Mouse (Mus musculus) liver, embryonic 15.5 days (tissue): ENCODE results near the gene Ghrl. TPM values are rescaled to one million over a fixed set of nuclear protein-coding genes. Genes with fewer than 3 reads are reported as not detected.
"Not testable (repeated sequence)": the region's sequence is repeated elsewhere in the genome, so short reads cannot be mapped to it uniquely, and the experiment has no call there.

Source experiments
- ATAC-seq: fragments of 200-750 bp; cut with Nextera tagmentation; 2 replicates; pipeline ENCODE4 v1.8.0; 2017; ENCODE audit warnings: moderate number of reproducible peaks, mild to moderate bottlenecking, moderate library complexity; ENCODE audit not compliant: insufficient read depth
- H3K27ac ChIP-seq: fragments of 300-500 bp; sonication (generic); replicated peaks from 2 replicates; pipeline ENCODE4 v1.5.1; 2015; ENCODE audit warnings: mild to moderate bottlenecking, inconsistent platforms
- H3K27me3 ChIP-seq: fragments of 300-500 bp; sonication (generic); 2 replicates; pipeline ENCODE4 v1.6.1; 2015; ENCODE audit warnings: mild to moderate bottlenecking, inconsistent platforms
- H3K36me3 ChIP-seq: fragments of 300-500 bp; sonication (generic); replicated peaks from 2 replicates; pipeline ENCODE4 v1.6.1; 2015; ENCODE audit warnings: moderate library complexity, mild to moderate bottlenecking, inconsistent platforms
- H3K4me1 ChIP-seq: fragments of 300-500 bp; sonication (generic); replicated peaks from 2 replicates; pipeline ENCODE4 v1.6.1; 2015; ENCODE audit warnings: inconsistent platforms
- H3K4me2 ChIP-seq: fragments of 300-500 bp; sonication (generic); 2 replicates; pipeline ENCODE4 v1.6.1; 2015; ENCODE audit warnings: moderate library complexity, mild to moderate bottlenecking, inconsistent platforms
- H3K4me3 ChIP-seq: fragments of 300-500 bp; sonication (generic); replicated peaks from 2 replicates; pipeline ENCODE4 v1.5.1; 2015; ENCODE audit warnings: mild to moderate bottlenecking, inconsistent platforms
- H3K9ac ChIP-seq: fragments of 300-500 bp; sonication (generic); 2 replicates; pipeline ENCODE4 v1.6.1; 2015; ENCODE audit warnings: moderate library complexity, mild to moderate bottlenecking, inconsistent platforms
- H3K9me3 ChIP-seq: fragments of 300-500 bp; sonication (generic); replicated peaks from 2 replicates; pipeline ENCODE4 v1.6.1; 2016; ENCODE audit warnings: inconsistent platforms
- WGBS: fragments of 180-500 bp; shearing (Covaris S2); methylation state at CpG from one replicate; pipeline ENCODE4 v1.1.7; 2015; ENCODE audit warnings: mixed read lengths; ENCODE audit not compliant: insufficient replicate concordance; 5-methylcytosine and 5-hydroxymethylcytosine counted together
- polyA plus RNA-seq: library from polyadenylated mRNA; unstranded; fragments of >200 nt; fragmentation: Nextera tagmentation; extraction: Ambion mirVana; gene quantifications from 2 replicates; pipeline ENCODE4 v1.2.1, GENCODE M21; 2015

The Ghrl gene
- polyA plus RNA-seq, 1 experiment from 2014 or later, result not detected

DNA sequence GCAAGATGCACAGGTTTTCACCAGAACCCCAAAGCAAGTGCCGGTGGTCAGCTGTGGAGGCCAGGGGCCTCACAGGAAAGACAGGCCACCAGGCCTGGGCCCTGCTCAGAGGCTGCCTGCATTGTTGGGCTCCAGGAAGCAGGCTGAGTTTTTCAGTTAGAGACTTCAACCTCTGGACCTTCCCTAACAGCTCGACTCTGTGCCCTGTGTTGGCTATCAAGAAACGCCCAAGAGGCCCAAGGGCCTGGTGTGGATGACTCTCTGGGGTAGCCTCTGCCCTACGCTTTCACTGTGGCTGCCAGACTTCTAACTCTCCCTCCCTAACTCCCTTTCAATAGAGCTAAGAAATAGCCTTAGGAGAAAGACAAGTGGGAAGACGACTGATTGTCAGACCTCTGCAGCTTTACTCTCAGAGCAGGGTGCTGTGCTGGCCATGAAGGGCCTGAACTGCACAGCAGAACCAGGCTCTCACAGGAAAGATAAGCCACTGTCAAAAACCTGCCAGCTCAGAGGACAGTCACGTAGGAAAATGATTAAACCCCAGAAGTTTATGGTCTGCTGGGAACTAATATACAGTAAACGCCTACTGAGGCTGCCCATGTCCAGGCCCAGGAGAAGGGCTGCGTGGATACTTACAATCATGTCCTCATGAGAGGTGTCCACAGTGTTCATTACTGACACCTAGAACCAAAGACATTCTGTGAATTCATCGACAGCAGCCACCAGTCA is 17.8 kb upstream of the Ghrl start:
- Histone ChIP-seq H3K9me3 (no peaks in the 10 kb centered on the region), H3K27me3 (no peaks in the 10 kb centered on the region), H3K4me1 (peaks cover 20% of the 10 kb centered on the region), H3K4me2 (no peak overlapping the region), H3K4me3 (no peak overlapping the region), H3K36me3 (peaks cover 47% of the 10 kb centered on the region), H3K27ac (no peak overlapping the region), H3K9ac (no peak overlapping the region)
- 70% methylated on average over 9 of the region's 9 CpGs for WGBS
- no peak for ATAC-seq

GRCm38 (mm10) chr6:113731296-113731695 is 11.6 kb upstream of the Ghrl start:
- 77% methylated on average over 3 of the region's 3 CpGs for WGBS
- Histone ChIP-seq H3K9ac (no peak overlapping the region), H3K27me3 (no peaks in the 10 kb centered on the region), H3K36me3 (peaks cover 88% of the 10 kb centered on the region), H3K27ac (no peak overlapping the region), H3K4me2 (no peak overlapping the region), H3K4me3 (no peak overlapping the region), H3K4me1 (no peaks in the 10 kb centered on the region), H3K9me3 (no peaks in the 10 kb centered on the region)
- no peak for ATAC-seq

DNA sequence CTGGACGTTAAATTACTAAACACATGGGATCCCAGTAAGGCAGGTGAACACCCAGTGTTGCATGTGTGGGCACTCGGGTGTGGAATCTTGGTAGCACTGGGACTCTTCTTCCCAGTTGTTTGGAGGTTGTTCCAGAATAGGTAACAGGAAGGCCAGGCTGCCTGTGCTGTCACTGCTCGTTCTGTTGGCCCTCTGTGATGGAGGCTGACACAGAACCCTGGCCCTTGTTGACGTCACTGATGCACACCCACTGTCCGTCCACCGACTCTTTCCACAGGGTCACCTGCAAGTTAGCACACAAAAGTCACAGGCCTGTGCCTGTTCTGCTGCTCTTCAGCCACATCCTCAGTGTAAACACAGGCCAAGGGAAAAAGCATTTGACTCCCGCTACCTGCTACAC is 8.5 kb upstream of the Ghrl start:
- Histone ChIP-seq H3K27ac (no peak overlapping the region), H3K4me2 (no peak overlapping the region), H3K27me3 (no peaks in the 10 kb centered on the region), H3K9me3 (no peaks in the 10 kb centered on the region), H3K9ac (no peak overlapping the region), H3K4me3 (no peak overlapping the region), H3K4me1 (no peaks in the 10 kb centered on the region), H3K36me3 (peaks cover 91% of the 10 kb centered on the region)
- 83% methylated on average over 7 of the region's 7 CpGs for WGBS
- no peak for ATAC-seq

GRCm38 (mm10) chr6:113721061-113721460 is 1.4 kb upstream of the Ghrl start:
- no peaks in the 10 kb centered on the region for H3K27me3 ChIP-seq
- no peaks in the 10 kb centered on the region for H3K9me3 ChIP-seq
- peak overlapping the region; percentile 29; the same call in 1 of the 2 replicates for H3K27ac ChIP-seq
- no peak overlapping the region for H3K4me3 ChIP-seq
- no peak overlapping the region for H3K9ac ChIP-seq
- H3K4me1 ChIP-seq, result peaks cover 25% of the 10 kb centered on the region
- H3K4me2 ChIP-seq, result no peak overlapping the region
- peak; percentile 73 for ATAC-seq
- H3K36me3 ChIP-seq, result peaks cover 89% of the 10 kb centered on the region
- WGBS, result 70% methylated on average over 4 of the region's 4 CpGs

GRCm38 (mm10) chr6:113717541-113717940 is 2.1 kb downstream of the Ghrl start:
- 81% methylated on average over 3 of the region's 3 CpGs for WGBS
- Histone ChIP-seq H3K4me1 (peaks cover 29% of the 10 kb centered on the region), H3K27me3 (no peaks in the 10 kb centered on the region), H3K4me2 (no peak overlapping the region), H3K36me3 (peaks cover 91% of the 10 kb centered on the region), H3K27ac (no peak overlapping the region), H3K9ac (no peak overlapping the region), H3K4me3 (no peak overlapping the region), H3K9me3 (no peaks in the 10 kb centered on the region)
- ATAC-seq, result no peak

- 57% methylated on average over 1 of the region's 1 CpGs for WGBS
Observed at GRCm38 (mm10) chr6:113714797-113715196, 4.9 kb downstream of the Ghrl start.

DNA sequence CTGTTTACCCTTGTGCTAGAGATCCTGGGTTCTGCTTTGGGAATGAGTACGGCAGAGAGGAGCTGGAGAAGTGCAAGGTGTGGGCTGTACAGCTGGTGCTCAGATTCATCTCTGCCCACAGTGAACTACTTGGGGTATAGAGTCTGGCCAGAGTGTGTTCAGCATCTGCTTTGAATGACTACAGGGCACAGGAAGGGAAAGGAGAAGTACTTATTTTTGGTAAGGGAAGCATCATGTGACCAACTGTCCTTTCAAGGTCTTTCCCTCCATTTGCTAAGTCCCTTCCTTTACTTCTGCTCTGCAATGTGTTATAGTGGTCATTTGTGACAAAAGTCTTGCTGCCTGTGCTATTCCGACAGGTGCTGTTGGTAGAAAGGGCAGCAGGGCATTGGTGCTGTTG is 5.4 kb downstream of the Ghrl start:
- 75% methylated on average over 2 of the region's 2 CpGs for WGBS
- no peak for ATAC-seq
- no peaks in the 10 kb centered on the region for H3K27me3 ChIP-seq
- H3K36me3 ChIP-seq, result peaks cover 98% of the 10 kb centered on the region
- no peaks in the 10 kb centered on the region for H3K9me3 ChIP-seq
- H3K4me1 ChIP-seq, result peaks cover 11% of the 10 kb centered on the region
- H3K9ac ChIP-seq, result no peak overlapping the region
- H3K4me3 ChIP-seq, result no peak overlapping the region
- no peak overlapping the region for H3K4me2 ChIP-seq
- 0 out of 2 replicates have a peak overlapping the region, but pooled peaks have one; percentile 34 for H3K27ac ChIP-seq

More at GRCm38 (mm10) chr6:113714797-113715196, 4.9 kb downstream of the Ghrl start:
- no peaks in the 10 kb centered on the region for H3K27me3 ChIP-seq
- no peaks in the 10 kb centered on the region for H3K9me3 ChIP-seq
- peaks cover 98% of the 10 kb centered on the region for H3K36me3 ChIP-seq
- ATAC-seq, result no peak
- H3K4me3 ChIP-seq, result no peak overlapping the region
- H3K27ac ChIP-seq, result 0 out of 2 replicates have a peak overlapping the region, but pooled peaks have one; percentile 34
- H3K4me2 ChIP-seq, result no peak overlapping the region
- H3K9ac ChIP-seq, result no peak overlapping the region
- peaks cover 13% of the 10 kb centered on the region for H3K4me1 ChIP-seq

- 91% methylated on average over 5 of the region's 5 CpGs for WGBS
- not testable (repeated sequence) for H3K27me3 ChIP-seq, H3K9ac ChIP-seq, ATAC-seq, H3K9me3 ChIP-seq, H3K4me3 ChIP-seq, H3K4me1 ChIP-seq, H3K4me2 ChIP-seq, H3K27ac ChIP-seq
- peaks cover 98% of the 10 kb centered on the region for H3K36me3 ChIP-seq
Observed at GRCm38 (mm10) chr6:113713389-113713788, 6.3 kb downstream of the Ghrl start.

DNA sequence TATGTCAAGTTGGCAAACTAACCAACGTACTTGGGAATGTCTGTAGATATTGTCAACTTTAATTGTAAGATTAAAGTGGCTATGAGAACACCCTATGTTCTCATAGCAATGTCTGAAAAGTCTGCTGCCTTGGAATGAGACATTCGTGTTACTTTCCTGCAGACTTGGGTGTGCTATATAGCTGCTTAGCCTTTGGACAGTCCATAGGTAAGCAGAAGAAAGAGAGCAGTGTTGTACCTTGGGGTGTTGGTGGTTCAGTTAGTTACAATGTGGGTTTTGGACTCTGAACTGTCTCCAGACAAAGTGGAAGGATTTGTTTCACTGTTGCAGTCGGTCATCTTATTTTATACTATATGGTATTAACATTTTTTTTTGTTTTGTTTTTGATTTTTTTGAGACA is 7.0 kb downstream of the Ghrl start:
- no peak for ATAC-seq
- 82% methylated on average over 3 of the region's 3 CpGs for WGBS
- H3K27me3 ChIP-seq, result no peaks in the 10 kb centered on the region
- no peak overlapping the region for H3K27ac ChIP-seq
- peaks cover 4% of the 10 kb centered on the region; the same call in 1 of the 2 replicates for H3K4me1 ChIP-seq
- no peaks in the 10 kb centered on the region for H3K9me3 ChIP-seq
- no peak overlapping the region for H3K9ac ChIP-seq
- H3K36me3 ChIP-seq, result peaks cover 99% of the 10 kb centered on the region
- no peak overlapping the region for H3K4me2 ChIP-seq
- no peak overlapping the region for H3K4me3 ChIP-seq

- peaks cover 77% of the 10 kb centered on the region for H3K4me1 ChIP-seq
- peaks cover 58% of the 10 kb centered on the region for H3K36me3 ChIP-seq
Observed at GRCm38 (mm10) chr6:113697222-113698205, 22.2 kb downstream of the Ghrl start.

More at GRCm38 (mm10) chr6:113697222-113698205, 22.2 kb downstream of the Ghrl start:
- WGBS, result under 1% methylated on average over 111 of the region's 113 CpGs
- Histone ChIP-seq H3K4me2 (peak overlapping the region; percentile 90), H3K9me3 (no peaks in the 10 kb centered on the region), H3K4me3 (peak overlapping the region; percentile 85), H3K27ac (peak overlapping the region; percentile 99), H3K9ac (peak overlapping the region; percentile 95), H3K27me3 (no peaks in the 10 kb centered on the region)
- no peak for ATAC-seq
